Mouse (Mus musculus) heart, embryonic 10.5 days (tissue): ENCODE results near the gene Osbpl8. TPM values are rescaled to one million over a fixed set of nuclear protein-coding genes. Genes with fewer than 3 reads are reported as not detected.
A peak's percentile ranks its signal among the peaks of the same experiment; 100 is the strongest.

Experiments used
- DNase-seq: peaks from one replicate; pipeline ENCODE4 v3.0.0-alpha.2; 2017; ENCODE audit warnings: low spot score
- H3K27ac ChIP-seq: fragments of 300-500 bp; sonication (generic); 2 replicates; pipeline ENCODE4 v1.5.1; 2016; ENCODE audit warnings: mild to moderate bottlenecking
- H3K27me3 ChIP-seq: fragments of 300-500 bp; sonication (generic); 2 replicates; pipeline ENCODE4 v1.6.1; 2016; ENCODE audit warnings: mild to moderate bottlenecking; ENCODE audit not compliant: poor library complexity, insufficient read depth, severe bottlenecking
- H3K36me3 ChIP-seq: fragments of 300-500 bp; sonication (generic); 2 replicates; pipeline ENCODE4 v1.6.1; 2016; ENCODE audit warnings: mild to moderate bottlenecking, moderate library complexity
- H3K4me1 ChIP-seq: fragments of 300-500 bp; sonication (generic); 2 replicates; pipeline ENCODE4 v1.6.1; 2016; ENCODE audit warnings: mild to moderate bottlenecking
- H3K4me3 ChIP-seq: fragments of 300-500 bp; sonication (generic); 2 replicates; pipeline ENCODE4 v1.5.1; 2016; ENCODE audit warnings: mild to moderate bottlenecking, moderate library complexity
- H3K9me3 ChIP-seq: fragments of 300-500 bp; sonication (generic); 2 replicates; pipeline ENCODE4 v1.6.1; 2016; ENCODE audit warnings: mild to moderate bottlenecking, moderate library complexity
- WGBS: fragments of 180-500 bp; shearing (Covaris S2); methylation state at CpG from one replicate; pipeline ENCODE4 v1.1.7; 2016; 5-methylcytosine and 5-hydroxymethylcytosine counted together
- polyA plus RNA-seq: library from polyadenylated mRNA; unstranded; fragments of >200 nt; fragmentation: Nextera tagmentation; extraction: Ambion mirVana; gene quantifications from 2 replicates; pipeline ENCODE4 v1.2.1, GENCODE M21; 2016

Osbpl8 gene
- polyA plus RNA-seq, 1 experiment from 2014 or later, result 11.5 TPM

GRCm38 (mm10) chr10:111234450-111235288 lies 70.1 kb downstream of the Osbpl8 start:
- H3K36me3 ChIP-seq, result 0 out of 2 replicates have a peak, but pooled peaks cover 2% of the 10 kb centered on the region
- no peak overlapping the region for H3K4me3 ChIP-seq
- H3K9me3 ChIP-seq, result no peaks in the 10 kb centered on the region
- 82% methylated on average over 6 of the region's 6 CpGs for WGBS
- no peaks in the 10 kb centered on the region for H3K27me3 ChIP-seq
- DNase-seq, result no peak
- no peaks in the 10 kb centered on the region for H3K4me1 ChIP-seq
- no peak overlapping the region for H3K27ac ChIP-seq

DNA sequence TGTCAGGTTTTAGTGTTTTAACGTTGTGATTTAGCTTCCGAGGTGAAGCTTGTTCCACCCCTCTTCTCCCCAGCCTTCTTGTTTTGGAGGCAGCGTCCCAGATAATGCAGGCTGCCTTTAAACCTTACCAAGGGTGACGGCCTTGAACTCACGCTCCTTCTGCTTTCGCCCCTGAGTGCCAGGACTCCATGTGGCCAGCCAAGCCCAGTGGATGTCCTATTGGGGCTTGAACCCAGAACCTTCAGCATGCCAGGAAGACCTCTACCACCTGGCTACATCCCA lies 70.7 kb downstream of the Osbpl8 start:
- no peaks in the 10 kb centered on the region for H3K27me3 ChIP-seq
- H3K36me3 ChIP-seq, result 0 out of 2 replicates have a peak, but pooled peaks cover 2% of the 10 kb centered on the region
- H3K4me3 ChIP-seq, result no peak overlapping the region
- no peaks in the 10 kb centered on the region for H3K4me1 ChIP-seq
- H3K27ac ChIP-seq, result no peak overlapping the region
- WGBS, result 89% methylated on average over 6 of the region's 6 CpGs
- H3K9me3 ChIP-seq, result no peaks in the 10 kb centered on the region
- no peak for DNase-seq

DNA sequence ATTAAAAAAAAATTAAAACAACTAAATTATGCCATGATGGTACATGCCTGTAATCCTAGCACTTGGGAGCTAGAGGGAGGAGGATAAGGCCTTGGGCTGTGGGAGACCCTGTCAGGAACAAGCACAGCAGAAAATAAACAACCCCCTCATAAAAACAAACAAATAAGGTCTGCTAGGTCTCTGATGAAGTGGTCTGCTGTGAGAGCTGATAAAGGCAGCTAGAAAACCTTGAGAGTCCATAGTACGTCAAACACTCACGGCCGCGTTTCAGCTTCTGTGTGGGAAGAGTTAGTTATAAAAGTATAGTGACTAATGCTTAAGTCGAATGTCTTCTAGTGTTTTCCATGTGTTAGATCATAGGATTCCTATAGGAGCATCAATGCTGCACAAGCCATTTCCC lies 72.9 kb downstream of the Osbpl8 start:
- 0 out of 2 replicates have a peak, but pooled peaks cover 2% of the 10 kb centered on the region for H3K36me3 ChIP-seq
- WGBS, result 72% methylated on average over 5 of the region's 5 CpGs
- no peaks in the 10 kb centered on the region for H3K4me1 ChIP-seq
- H3K27me3 ChIP-seq, result no peaks in the 10 kb centered on the region
- no peak for DNase-seq
- H3K27ac ChIP-seq, result no peak overlapping the region
- no peaks in the 10 kb centered on the region for H3K9me3 ChIP-seq
- no peak overlapping the region for H3K4me3 ChIP-seq

DNA sequence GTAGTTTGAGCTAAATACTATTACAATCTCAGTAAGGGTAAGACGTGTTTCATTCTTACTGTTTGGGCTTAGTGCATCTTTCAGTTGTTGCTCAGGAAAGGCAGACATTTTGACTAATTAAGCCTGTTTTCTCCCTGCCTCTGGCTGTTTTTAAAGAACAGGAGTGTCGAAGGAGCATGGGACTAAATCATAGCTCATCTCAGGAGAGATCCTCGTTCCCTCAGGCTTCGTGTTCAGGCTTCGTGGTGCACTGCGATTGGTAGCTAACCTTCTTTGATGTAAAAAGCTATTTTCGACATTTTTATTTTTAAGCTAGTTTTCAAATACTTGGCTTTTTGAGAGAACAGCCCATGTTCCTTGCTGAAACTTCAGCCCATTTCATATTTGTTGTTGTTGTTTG lies 78.1 kb downstream of the Osbpl8 start:
- 86% methylated on average over 7 of the region's 7 CpGs for WGBS
- H3K36me3 ChIP-seq, result 0 out of 2 replicates have a peak, but pooled peaks cover 2% of the 10 kb centered on the region
- H3K4me3 ChIP-seq, result no peak overlapping the region
- H3K27me3 ChIP-seq, result no peaks in the 10 kb centered on the region
- H3K9me3 ChIP-seq, result no peaks in the 10 kb centered on the region
- DNase-seq, result no peak
- H3K4me1 ChIP-seq, result no peaks in the 10 kb centered on the region
- H3K27ac ChIP-seq, result no peak overlapping the region

DNA sequence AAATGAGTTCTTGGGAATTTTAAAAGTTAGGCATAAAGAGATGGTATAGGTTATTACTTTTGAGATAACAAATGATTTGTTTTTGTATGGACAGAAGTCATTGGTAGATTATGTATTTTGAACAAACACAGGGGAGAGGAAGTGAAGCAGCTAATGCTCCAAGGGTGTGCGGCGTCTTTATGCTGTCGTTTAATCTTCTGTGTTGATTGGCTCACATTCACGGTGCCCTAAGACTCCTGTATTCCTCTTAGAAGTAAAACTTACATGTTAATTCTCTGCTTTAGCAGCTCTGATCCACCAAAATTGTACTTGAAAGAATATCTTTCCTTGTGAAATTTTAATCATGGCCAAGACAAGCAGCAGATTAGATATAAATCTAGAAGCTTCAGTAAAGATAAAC lies 83.1 kb downstream of the Osbpl8 start:
- H3K36me3 ChIP-seq, result no peaks in the 10 kb centered on the region
- H3K4me3 ChIP-seq, result no peak overlapping the region
- H3K9me3 ChIP-seq, result no peaks in the 10 kb centered on the region
- peaks cover 6% of the 10 kb centered on the region; the same call in 1 of the 2 replicates for H3K4me1 ChIP-seq
- WGBS, result 78% methylated on average over 4 of the region's 4 CpGs
- DNase-seq, result no peak
- no peak overlapping the region for H3K27ac ChIP-seq
- no peaks in the 10 kb centered on the region for H3K27me3 ChIP-seq

- DNase-seq, result no peak
- Histone ChIP-seq H3K27me3 (no peaks in the 10 kb centered on the region), H3K4me1 (peaks cover 6% of the 10 kb centered on the region; the same call in 1 of the 2 replicates), H3K27ac (no peak overlapping the region), H3K36me3 (no peaks in the 10 kb centered on the region), H3K9me3 (no peaks in the 10 kb centered on the region), H3K4me3 (no peak overlapping the region)
- WGBS, result 64% methylated on average over 6 of the region's 6 CpGs
Measured at GRCm38 (mm10) chr10:111248177-111248576, 83.6 kb downstream of the Osbpl8 start.

DNA sequence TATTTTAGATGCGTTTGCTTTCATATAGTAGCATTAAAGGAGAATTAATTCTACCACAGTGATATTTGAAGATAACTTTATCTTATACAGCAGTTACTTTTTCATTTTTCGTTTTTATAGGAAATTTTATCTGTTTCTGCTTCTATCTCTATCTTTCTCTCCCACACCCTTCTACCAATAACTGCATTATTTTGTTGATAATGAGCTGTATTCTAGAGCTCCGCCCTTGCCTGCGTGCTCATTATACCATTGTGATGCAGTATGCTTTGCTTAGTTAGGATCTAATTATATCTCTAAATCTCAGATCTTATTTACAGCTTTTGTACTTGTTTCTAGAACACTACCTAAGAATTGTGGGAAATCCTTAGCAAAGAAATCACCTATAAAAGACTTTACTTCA lies 85.6 kb downstream of the Osbpl8 start:
- H3K27me3 ChIP-seq, result no peaks in the 10 kb centered on the region
- no peak overlapping the region for H3K27ac ChIP-seq
- 83% methylated on average over 4 of the region's 4 CpGs for WGBS
- H3K9me3 ChIP-seq, result no peaks in the 10 kb centered on the region
- H3K4me1 ChIP-seq, result peaks cover 6% of the 10 kb centered on the region; the same call in 1 of the 2 replicates
- H3K36me3 ChIP-seq, result no peaks in the 10 kb centered on the region
- H3K4me3 ChIP-seq, result no peak overlapping the region
- DNase-seq, result no peak

DNA sequence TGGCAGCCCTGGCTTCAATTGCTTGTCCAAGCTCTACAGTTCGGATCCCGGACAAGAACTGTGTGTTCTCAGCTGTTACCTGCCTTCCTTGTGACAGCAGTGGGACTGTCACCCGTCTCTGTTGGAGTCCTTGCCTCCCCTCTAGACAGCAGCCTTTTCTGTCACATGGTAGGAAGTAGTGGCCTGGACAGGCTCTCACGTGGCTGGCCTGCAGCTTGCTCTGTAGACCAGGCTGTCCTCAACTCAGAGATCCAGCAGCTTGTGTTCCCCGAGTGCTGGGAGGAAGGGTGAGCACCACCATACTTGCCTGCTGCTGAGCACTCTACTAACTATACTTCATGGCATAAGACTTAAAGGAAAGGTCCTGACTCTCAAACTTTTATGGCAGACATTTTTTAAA lies 87.1 kb downstream of the Osbpl8 start:
- Histone ChIP-seq H3K9me3 (no peaks in the 10 kb centered on the region), H3K27ac (no peak overlapping the region), H3K4me1 (peaks cover 6% of the 10 kb centered on the region; the same call in 1 of the 2 replicates), H3K4me3 (no peak overlapping the region), H3K27me3 (no peaks in the 10 kb centered on the region), H3K36me3 (no peaks in the 10 kb centered on the region)
- 56% methylated on average over 5 of the region's 5 CpGs for WGBS
- DNase-seq, result no peak

GRCm38 (mm10) chr10:111255228-111255627 lies 90.7 kb downstream of the Osbpl8 start:
- no peak for DNase-seq
- Histone ChIP-seq H3K36me3 (peaks cover 8% of the 10 kb centered on the region; the same call in 1 of the 2 replicates), H3K4me1 (no peaks in the 10 kb centered on the region; the same call in 1 of the 2 replicates), H3K4me3 (no peak overlapping the region), H3K9me3 (no peaks in the 10 kb centered on the region), H3K27me3 (no peaks in the 10 kb centered on the region), H3K27ac (no peak overlapping the region)
- 93% methylated on average over 6 of the region's 6 CpGs for WGBS

DNA sequence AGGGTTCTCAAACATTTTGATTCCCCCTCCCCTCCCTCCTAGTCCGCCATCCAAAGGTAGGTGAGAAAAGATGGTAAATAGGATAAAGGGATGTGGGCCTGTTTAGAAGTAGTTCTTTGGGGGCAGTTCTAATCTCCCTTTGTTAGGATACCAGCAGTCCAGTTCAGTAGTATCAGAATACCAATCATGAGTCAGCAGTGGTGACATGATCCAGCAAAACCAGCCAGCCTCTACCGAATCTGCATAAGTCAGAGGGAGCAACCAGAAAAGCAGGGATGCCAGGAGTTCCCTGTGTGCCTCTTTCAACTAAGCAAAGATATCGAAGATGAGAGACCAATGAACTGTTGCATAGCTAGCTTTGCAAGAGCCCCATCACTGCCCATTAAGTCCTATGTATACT lies 91.6 kb downstream of the Osbpl8 start:
- no peak for DNase-seq
- Histone ChIP-seq H3K27ac (no peak overlapping the region), H3K36me3 (peaks cover 8% of the 10 kb centered on the region; the same call in 1 of the 2 replicates), H3K4me3 (no peak overlapping the region), H3K4me1 (no peaks in the 10 kb centered on the region; the same call in 1 of the 2 replicates), H3K27me3 (no peaks in the 10 kb centered on the region), H3K9me3 (no peaks in the 10 kb centered on the region)
- 82% methylated on average over 3 of the region's 3 CpGs for WGBS

GRCm38 (mm10) chr10:111257358-111257757 lies 92.8 kb downstream of the Osbpl8 start:
- H3K9me3 ChIP-seq, result no peaks in the 10 kb centered on the region

DNA sequence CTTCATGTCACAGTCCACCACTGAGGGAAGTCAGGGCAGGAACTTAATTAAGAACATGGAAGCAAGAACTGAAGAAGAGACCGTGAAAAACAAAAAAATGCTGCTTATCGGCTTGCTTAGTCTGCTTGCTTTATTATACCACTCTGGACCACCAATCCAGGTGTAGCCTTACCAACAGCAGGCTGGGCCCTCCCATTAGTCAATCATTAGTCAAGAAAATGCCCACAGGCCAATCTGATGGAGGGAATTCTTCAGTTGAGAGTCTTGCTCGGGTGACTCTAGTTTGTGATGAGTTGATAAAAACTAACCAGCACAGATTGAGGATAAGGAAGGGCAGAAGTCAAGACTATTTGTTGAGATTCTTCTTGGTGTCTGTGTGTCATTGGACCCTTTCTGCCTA lies 93.7 kb downstream of the Osbpl8 start:
- no peaks in the 10 kb centered on the region for H3K9me3 ChIP-seq
- no peak overlapping the region for H3K4me3 ChIP-seq
- peaks cover 8% of the 10 kb centered on the region; the same call in 1 of the 2 replicates for H3K36me3 ChIP-seq
- no peaks in the 10 kb centered on the region for H3K27me3 ChIP-seq
- DNase-seq, result no peak
- 86% methylated on average over 3 of the region's 3 CpGs for WGBS
- H3K27ac ChIP-seq, result no peak overlapping the region
- H3K4me1 ChIP-seq, result no peaks in the 10 kb centered on the region

More at GRCm38 (mm10) chr10:111257358-111257757, 92.8 kb downstream of the Osbpl8 start:
- Histone ChIP-seq H3K36me3 (peaks cover 8% of the 10 kb centered on the region; the same call in 1 of the 2 replicates), H3K4me1 (no peaks in the 10 kb centered on the region), H3K27me3 (no peaks in the 10 kb centered on the region), H3K27ac (no peak overlapping the region), H3K4me3 (no peak overlapping the region)
- no peak for DNase-seq
- WGBS, result 87% methylated on average over 3 of the region's 3 CpGs

GRCm38 (mm10) chr10:111271687-111272086 lies 107.1 kb downstream of the Osbpl8 start:
- 43% methylated on average over 15 of the region's 15 CpGs for WGBS
- Histone ChIP-seq H3K4me3 (peak overlapping the region; percentile 37), H3K27me3 (no peaks in the 10 kb centered on the region), H3K9me3 (no peaks in the 10 kb centered on the region), H3K27ac (peak overlapping the region; percentile 79), H3K36me3 (peaks cover 35% of the 10 kb centered on the region), H3K4me1 (peaks cover 14% of the 10 kb centered on the region)
- no peak for DNase-seq
